Mouse (Mus musculus) G1E-ER4 (cell line): ENCODE measurements around the gene Far1. TPM values are rescaled to one million over a fixed set of nuclear protein-coding genes. Genes with fewer than 3 reads are reported as not detected.

Experiments used
- GATA1 ChIP-seq: IDR thresholded peaks from one replicate; pipeline ENCODE4 v1.8.0; 2012; ENCODE audit warnings: low read length, inconsistent platforms
- polyA plus RNA-seq: library from polyadenylated mRNA; stranded (reverse); fragments of >175 nt; gene quantifications from 2 replicates; pipeline ENCODE4 v1.2.3, GENCODE M21; 2012

Gene Far1
- polyA plus RNA-seq: 5.2 and 6.2 TPM in 2 replicates

DNA sequence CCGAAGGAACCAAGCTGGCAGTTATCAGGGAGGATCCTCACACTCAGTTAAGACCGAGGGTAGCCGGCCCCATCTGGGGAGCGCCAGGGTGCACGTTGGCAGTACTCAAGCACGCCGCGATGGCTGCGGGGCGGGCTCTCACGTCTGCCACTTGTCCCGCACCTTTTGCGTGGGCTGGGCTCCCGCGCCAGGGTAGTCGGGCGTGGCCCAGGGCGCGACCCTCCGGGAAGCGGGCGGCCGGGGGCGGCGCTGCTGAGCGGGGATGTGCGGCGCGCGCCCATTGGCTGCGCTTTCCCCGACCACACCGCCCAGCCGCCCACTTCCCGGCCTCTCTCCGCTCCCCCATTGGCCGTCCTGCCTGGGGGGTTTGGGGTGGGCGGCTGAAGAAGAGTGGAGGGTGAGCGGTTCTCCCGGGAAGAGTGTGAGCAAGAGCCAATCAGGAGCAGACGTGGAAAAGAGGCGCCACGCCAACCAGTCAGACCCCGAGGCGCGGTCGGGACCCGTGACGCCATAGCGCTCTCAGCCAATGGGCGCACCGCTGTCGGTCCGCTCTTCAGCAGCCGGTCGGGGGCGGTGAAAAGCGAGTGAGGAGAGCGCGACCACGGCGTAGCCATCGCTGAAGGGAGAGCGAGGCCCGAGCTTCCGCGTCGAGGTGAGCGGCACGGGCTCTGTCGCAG lies at the start of gene Far1:
TSS of gene Far1 (plus strand) at position 549 of the 677 bp plus-strand sequence.
- no peak for TF ChIP-seq GATA1

- TF ChIP-seq GATA1: no peak
These were observed 45.3 kb upstream of the Far1 start for GRCm38 (mm10) chr7:113468345-113468744.

DNA sequence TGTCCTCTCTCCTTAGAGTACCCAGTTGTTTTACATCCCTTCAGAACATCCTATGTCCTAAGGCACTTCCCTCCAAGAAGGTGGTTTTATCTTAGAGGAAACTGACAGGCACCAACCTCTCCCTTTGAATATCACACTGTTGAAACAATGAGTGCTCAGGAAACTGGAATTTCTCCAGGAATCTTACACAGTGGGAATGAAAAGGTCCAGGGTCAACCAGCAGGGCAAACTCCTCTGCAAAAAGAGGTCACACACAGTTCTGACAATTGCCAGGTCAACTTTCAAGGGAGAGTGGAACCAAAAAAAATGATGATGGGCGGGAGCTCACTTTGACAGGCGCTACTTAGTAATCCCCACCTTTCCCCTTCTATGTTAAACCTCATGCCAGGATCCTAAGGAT lies 43.0 kb upstream of the Far1 start:
- no peak for TF ChIP-seq GATA1

GRCm38 (mm10) chr7:113471653-113472052 lies 42.0 kb upstream of the Far1 start:
- no peak for TF ChIP-seq GATA1

GRCm38 (mm10) chr7:113495792-113496191 lies 17.8 kb upstream of the Far1 start:
- TF ChIP-seq GATA1: no peak

- TF ChIP-seq GATA1: no peak
These were observed 15.2 kb upstream of the Far1 start for GRCm38 (mm10) chr7:113498413-113498812.

DNA sequence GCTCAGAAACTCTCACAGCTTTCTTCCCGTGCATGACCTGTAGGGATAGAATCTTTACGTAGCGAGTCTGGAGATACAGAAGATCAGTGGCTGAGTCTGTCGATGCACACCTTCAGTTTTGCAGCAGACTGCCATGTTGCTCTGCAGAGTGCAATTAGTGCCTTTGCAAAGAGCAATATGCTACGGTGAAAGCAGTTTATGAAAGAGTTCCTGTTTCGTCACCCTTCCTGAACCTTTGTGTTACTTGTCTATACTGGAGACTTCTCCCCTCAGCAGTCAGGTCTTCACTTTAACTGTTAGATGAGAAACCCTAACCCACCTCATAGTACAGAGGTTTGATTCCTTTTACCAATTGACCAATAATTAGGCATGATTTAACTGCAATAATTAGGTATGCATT lies 13.8 kb upstream of the Far1 start:
- TF ChIP-seq GATA1: no peak

- no peak for TF ChIP-seq GATA1
These were observed 11.2 kb upstream of the Far1 start for GRCm38 (mm10) chr7:113502453-113502852.

- TF ChIP-seq GATA1: no peak
These were observed 8.6 kb upstream of the Far1 start for GRCm38 (mm10) chr7:113505047-113505446.

GRCm38 (mm10) chr7:113505516-113506045 lies 8.1 kb upstream of the Far1 start:
- TF ChIP-seq GATA1: no peak

DNA sequence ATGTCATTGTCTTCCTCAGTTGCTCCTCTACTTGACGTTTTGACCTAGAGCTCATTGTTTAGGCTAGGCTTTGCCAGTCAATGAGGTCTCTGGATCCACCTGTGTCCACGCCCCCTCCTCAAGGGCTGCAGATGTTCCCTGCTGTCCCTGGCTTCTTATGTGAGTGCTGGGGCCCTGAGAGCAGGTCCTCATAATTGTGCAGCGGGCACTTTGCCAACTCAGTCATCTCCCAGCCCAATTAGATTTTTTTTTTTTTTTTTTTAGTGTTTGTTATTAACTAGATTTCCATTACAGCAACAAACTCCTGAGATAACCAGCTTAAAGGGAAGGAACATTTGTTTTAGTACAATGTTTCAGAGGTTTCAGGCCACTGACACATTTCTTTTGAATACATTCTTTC lies 5.8 kb upstream of the Far1 start:
- TF ChIP-seq GATA1: no peak

GRCm38 (mm10) chr7:113511396-113511795 lies 2.2 kb upstream of the Far1 start:
- no peak for TF ChIP-seq GATA1

DNA sequence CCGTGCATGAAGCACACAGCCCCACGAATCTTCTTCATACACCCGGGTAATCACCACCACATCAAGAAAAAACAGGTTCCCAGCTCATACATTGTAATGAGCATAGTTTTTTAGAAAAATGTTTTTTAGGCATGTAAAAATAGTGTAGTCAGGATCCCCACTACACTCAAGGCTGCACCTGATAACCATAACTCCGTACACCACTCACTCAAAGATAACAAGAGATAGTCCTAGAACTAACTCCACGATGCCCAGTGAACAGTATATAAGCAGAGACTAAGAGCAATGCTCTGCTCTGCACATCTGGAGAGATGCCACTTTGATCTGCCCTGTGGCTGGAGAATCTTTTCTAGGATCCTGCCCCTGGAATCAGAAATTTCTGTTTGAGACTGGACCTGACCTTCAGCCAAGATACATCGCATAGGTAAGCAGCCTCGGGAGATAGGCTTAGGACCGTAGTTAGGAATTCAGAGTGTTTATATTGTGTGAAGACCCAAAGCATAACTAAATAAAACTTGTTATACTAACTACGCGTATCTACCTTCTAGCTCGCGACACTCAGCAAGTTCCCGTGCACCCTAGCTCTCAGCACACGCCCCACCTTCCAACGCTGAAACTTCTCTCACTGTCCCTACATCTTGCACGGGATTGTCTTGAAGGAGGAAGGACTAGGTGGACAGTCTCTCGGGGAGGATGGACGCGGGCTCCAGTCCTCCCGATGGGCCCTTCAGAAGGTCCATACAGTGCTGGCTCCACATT lies 928 bp upstream of the Far1 start:
- TF ChIP-seq GATA1: no peak

- no peak for TF ChIP-seq GATA1
These were observed 472 bp downstream of the Far1 start for GRCm38 (mm10) chr7:113513963-113514649.

DNA sequence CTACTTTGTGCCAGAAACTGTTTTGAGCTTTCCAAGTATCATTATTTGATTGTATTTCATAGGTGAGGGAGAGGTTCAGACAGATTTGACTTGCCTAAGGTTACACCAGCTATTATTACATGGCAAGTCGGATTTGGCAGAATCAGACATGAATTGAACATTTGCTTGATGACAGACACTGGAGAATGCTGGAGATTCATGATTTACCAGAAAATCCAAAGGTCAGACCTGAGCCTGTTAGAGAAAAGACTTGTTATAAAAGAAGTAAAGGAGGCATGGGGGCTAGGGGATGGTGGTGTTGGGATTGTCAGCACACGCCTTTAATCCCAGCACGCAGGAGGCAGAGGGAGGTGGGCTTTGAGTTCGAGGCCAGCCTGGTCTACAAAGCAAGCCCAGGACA lies 2.2 kb downstream of the Far1 start:
- TF ChIP-seq GATA1: no peak

GRCm38 (mm10) chr7:113518419-113518818 lies 4.8 kb downstream of the Far1 start:
- TF ChIP-seq GATA1: no peak
